Comparison of ENCODE assay signal across 8 mouse cellular contexts in the genomic region with DNA sequence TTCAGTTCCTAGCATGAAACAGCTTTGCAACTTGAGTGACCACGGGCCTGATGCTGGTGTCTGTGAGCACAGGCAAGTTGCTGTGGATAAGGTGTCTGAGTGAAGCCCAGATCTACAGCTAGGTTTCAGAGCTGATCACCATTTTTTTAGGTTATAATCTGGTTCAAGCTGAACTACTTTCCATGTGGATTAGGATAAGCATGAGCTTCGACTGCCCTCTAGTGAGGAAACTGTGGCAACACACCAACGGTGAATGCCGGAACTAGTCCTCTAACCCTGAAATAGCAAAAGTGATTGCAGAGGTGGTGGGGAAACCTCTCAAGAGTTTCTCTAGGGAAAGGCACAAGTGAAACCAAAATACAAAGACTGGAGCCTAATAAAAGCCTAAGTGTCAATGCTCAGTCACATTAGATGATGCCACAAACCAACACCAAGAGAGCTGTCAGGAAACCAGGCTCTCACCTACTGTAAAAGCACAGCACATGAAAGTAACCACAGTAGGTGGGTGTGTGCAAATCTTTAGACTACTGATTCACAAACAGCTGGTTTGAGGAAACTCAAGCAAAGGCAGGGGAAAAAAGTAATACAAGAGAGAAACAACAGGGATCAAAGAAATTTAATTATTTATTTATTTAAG.
A peak's percentile ranks its signal among the peaks of the same experiment; 100 is the strongest.
DNase-seq lines count a peak whose midpoint lies in the region; TF ChIP-seq lines count a peak whose summit lies in the region.

No protein-coding gene starts in this region.

- H3K27ac ChIP-seq in cortical plate, adult 2 months (ENCODE audit: insufficient read depth, low read length): no peak overlapping the region

- peak; percentile 87 for TF ChIP-seq CTCF in cortical plate, adult 2 months (IDR thresholded peaks at IDR 0.05; ENCODE audit: extremely low read depth, insufficient read depth, low read length)

- TF ChIP-seq POLR2A in cortical plate, adult 2 months (IDR thresholded peaks at IDR 0.05; ENCODE audit: extremely low read depth, insufficient read depth, low read length): no peak

- H3K4me1 ChIP-seq in cortical plate, adult 2 months (ENCODE audit: control insufficient read depth, insufficient read depth, low read length): no peaks in the 10 kb centered on the region; the same call in 1 of the 2 replicates

- no peak overlapping the region for H3K4me3 ChIP-seq in cortical plate, adult 2 months (ENCODE audit: insufficient read depth, low read length)

- intact Hi-C loops in gastrocnemius, postnatal 14 days (cut with DNase I; ENCODE audit: low total_unique reads): loop anchor here (10.0 kb wide), 2 partner anchors 351 to 1041 kb away; no protein-coding TSS in a partner anchor
- intact Hi-C loops in left cerebral cortex, postnatal 36 days (cut with DNase I): loop anchor here (5.0 kb wide), 1 partner anchor 354 kb away; no protein-coding TSS in a partner anchor

- DNase-seq in 416B (ENCODE audit: low read depth) (peak; percentile 59), ZHBTc4 (ENCODE audit: low read depth, low spot score) (peak; percentile 73)
- DNase-seq in gastrocnemius, postnatal 14 days: peak; percentile 36
- peak; percentile 33 to 70 for DNase-seq in kidney, adult 8-10 months
- peak; percentile 50 to 66 for DNase-seq in left cerebral cortex, postnatal 36 days (ENCODE audit: low spot score in 2 of 2)
- peak; percentile 34 for DNase-seq in naive thymus-derived CD4-positive, alpha-beta T cell, adult 2 months (ENCODE audit: low read depth)
- peak; percentile 27 for DNase-seq in thymus, postnatal 0 days (ENCODE audit: low spot score)
